ENCODE assay signal across 25 mouse cellular contexts in genomic region chr16:70480494-70480893, GRCm38 (mm10).
DNase-seq lines count a peak whose midpoint lies in the region; ATAC-seq and TF ChIP-seq lines count a peak whose summit lies in the region.
"Had no signal": no experiment of that assay in that cellular context is flagged by ENCODE, and none has a peak within 500 bp of the region (broad histone marks: within the 10 kb centered on the region; RNA-seq: fewer than 3 reads in every experiment).

No protein-coding gene starts in this region.

- DNase-seq in lung, postnatal 14 days = no peak
- peak; percentile 1 for DNase-seq in lung, postnatal 10 days
- DNase-seq in lung, postnatal 0 days (ENCODE audit: low spot score) = no peak
- DNase-seq in midbrain, embryonic 11.5 days (ENCODE audit: low spot score, missing footprints) = peak; percentile 14
- no peak for DNase-seq in adrenal gland, adult 18-20 months (ENCODE audit: low spot score in 2 of 2)
- DNase-seq: adrenal gland, adult 2 months; adrenal gland, postnatal 10 days; adrenal gland, postnatal 25 days; cerebellum, adult 11 months; cerebellum, adult 18-20 months; cerebellum, adult 8-10 months; cerebellum, adult 9-11 months; cerebellum, postnatal 14 days; cerebellum, postnatal 36 days; embryo, embryonic 11 days had no signal

- peak; percentile 69; the same call in 1 of the 2 replicates for ATAC-seq in lung, embryonic 15.5 days (ENCODE audit: borderline replicate concordance, extremely low read depth, low FRiP score, low TSS enrichment)
- no peak for ATAC-seq in lung, postnatal 0 days
- ATAC-seq in midbrain, embryonic 11.5 days (ENCODE audit: low FRiP score) = no peak
- ATAC-seq in midbrain, embryonic 13.5 days = no peak
- ATAC-seq: activated CD4-positive, CD25-positive, alpha-beta regulatory T cell, adult 4 months; forebrain, embryonic 14.5 days; forebrain, embryonic 16.5 days had no signal

- no peak overlapping the region for H3K4me3 ChIP-seq in lung, embryonic 15.5 days
- no peak overlapping the region for H3K4me3 ChIP-seq in lung, postnatal 0 days (ENCODE audit: low read depth, low read length)
- no peak overlapping the region for H3K4me3 ChIP-seq in midbrain, embryonic 11.5 days (ENCODE audit: low read depth, low read length)
- H3K4me3 ChIP-seq in midbrain, embryonic 13.5 days (replicated peaks) = no peak overlapping the region
- H3K4me3 ChIP-seq: embryonic facial prominence, embryonic 13.5 days; embryonic facial prominence, embryonic 15.5 days; erythroblast, embryonic 14.5 days; forebrain, embryonic 10.5 days; forebrain, embryonic 12.5 days had no signal

- WGBS in lung, embryonic 15.5 days = 63% methylated on average over 3 of the region's 3 CpGs
- 70% methylated on average over 3 of the region's 3 CpGs for WGBS in lung, postnatal 0 days
- 90% methylated on average over 3 of the region's 3 CpGs for WGBS in midbrain, embryonic 11.5 days
- 93% methylated on average over 3 of the region's 3 CpGs for WGBS in midbrain, embryonic 13.5 days

- no peaks in the 10 kb centered on the region for H3K4me1 ChIP-seq in lung, embryonic 15.5 days
- H3K4me1 ChIP-seq in lung, postnatal 0 days (ENCODE audit: insufficient read depth, low read depth, low read length) = no peaks in the 10 kb centered on the region
- H3K4me1 ChIP-seq in midbrain, embryonic 11.5 days (ENCODE audit: control insufficient read depth, insufficient read depth, low read length) = no peaks in the 10 kb centered on the region
- no peaks in the 10 kb centered on the region for H3K4me1 ChIP-seq in midbrain, embryonic 13.5 days (replicated peaks)
- H3K4me1 ChIP-seq: embryonic facial prominence, embryonic 13.5 days; embryonic facial prominence, embryonic 15.5 days; forebrain, embryonic 10.5 days; forebrain, embryonic 12.5 days had no signal

- no peaks in the 10 kb centered on the region for H3K27me3 ChIP-seq in lung, embryonic 15.5 days
- no peaks in the 10 kb centered on the region for H3K27me3 ChIP-seq in lung, postnatal 0 days (replicated peaks; ENCODE audit: insufficient read depth, low read length)
- H3K27me3 ChIP-seq in midbrain, embryonic 11.5 days (ENCODE audit: control insufficient read depth, insufficient read depth, low read length) = no peaks in the 10 kb centered on the region
- H3K27me3 ChIP-seq in midbrain, embryonic 13.5 days = no peaks in the 10 kb centered on the region
- H3K27me3 ChIP-seq: embryonic facial prominence, embryonic 13.5 days; embryonic facial prominence, embryonic 15.5 days; forebrain, embryonic 12.5 days had no signal

- TF ChIP-seq CTCF in lung, postnatal 0 days (IDR thresholded peaks at IDR 0.05) = no peak

- H3K36me3 ChIP-seq in lung, embryonic 15.5 days = no peaks in the 10 kb centered on the region
- no peaks in the 10 kb centered on the region for H3K36me3 ChIP-seq in lung, postnatal 0 days (ENCODE audit: insufficient read depth, low read length)
- H3K36me3 ChIP-seq in midbrain, embryonic 11.5 days (ENCODE audit: control insufficient read depth, insufficient read depth, low read length) = no peaks in the 10 kb centered on the region
- H3K36me3 ChIP-seq in midbrain, embryonic 13.5 days = no peaks in the 10 kb centered on the region
- H3K36me3 ChIP-seq: embryonic facial prominence, embryonic 13.5 days; embryonic facial prominence, embryonic 15.5 days; forebrain, embryonic 10.5 days; forebrain, embryonic 12.5 days had no signal

- H3K9ac ChIP-seq in lung, embryonic 15.5 days = no peak overlapping the region
- no peak overlapping the region for H3K9ac ChIP-seq in lung, postnatal 0 days (replicated peaks; ENCODE audit: low read depth)
- H3K9ac ChIP-seq in midbrain, embryonic 11.5 days (ENCODE audit: low read length) = no peak overlapping the region
- no peak overlapping the region for H3K9ac ChIP-seq in midbrain, embryonic 13.5 days (replicated peaks)
- H3K9ac ChIP-seq: embryonic facial prominence, embryonic 13.5 days; embryonic facial prominence, embryonic 15.5 days; forebrain, embryonic 12.5 days had no signal

- TF ChIP-seq EP300 in lung, postnatal 0 days (IDR thresholded peaks at IDR 0.05) = no peak

- 0 out of 2 replicates have a peak overlapping the region, but pooled peaks have one; percentile 2 for H3K27ac ChIP-seq in lung, embryonic 15.5 days
- no peak overlapping the region for H3K27ac ChIP-seq in lung, postnatal 0 days (ENCODE audit: low read length)
- no peak overlapping the region for H3K27ac ChIP-seq in midbrain, embryonic 11.5 days (ENCODE audit: low read depth, low read length)
- H3K27ac ChIP-seq in midbrain, embryonic 13.5 days = no peak overlapping the region
- H3K27ac ChIP-seq: embryonic facial prominence, embryonic 13.5 days; embryonic facial prominence, embryonic 15.5 days; forebrain, embryonic 10.5 days; forebrain, embryonic 12.5 days had no signal

- no peaks in the 10 kb centered on the region for H3K9me3 ChIP-seq in lung, embryonic 15.5 days
- no peaks in the 10 kb centered on the region for H3K9me3 ChIP-seq in lung, postnatal 0 days (ENCODE audit: low read length)
- H3K9me3 ChIP-seq in midbrain, embryonic 11.5 days (ENCODE audit: control insufficient read depth, low read length) = no peaks in the 10 kb centered on the region
- H3K9me3 ChIP-seq in midbrain, embryonic 13.5 days = no peaks in the 10 kb centered on the region
- H3K9me3 ChIP-seq: embryonic facial prominence, embryonic 13.5 days; embryonic facial prominence, embryonic 15.5 days; forebrain, embryonic 10.5 days; forebrain, embryonic 12.5 days had no signal

- no peak overlapping the region for H3K4me2 ChIP-seq in lung, embryonic 15.5 days
- H3K4me2 ChIP-seq in lung, postnatal 0 days (replicated peaks; ENCODE audit: low read depth, low read length) = no peak overlapping the region
- no peak overlapping the region for H3K4me2 ChIP-seq in midbrain, embryonic 11.5 days
- H3K4me2 ChIP-seq in midbrain, embryonic 13.5 days (replicated peaks) = no peak overlapping the region
- H3K4me2 ChIP-seq: embryonic facial prominence, embryonic 13.5 days; embryonic facial prominence, embryonic 15.5 days; forebrain, embryonic 12.5 days had no signal

Comparison
In these comparisons a context has a peak if more than half of its experiments do, and no peak if none do; other contexts are left out.
1. DNase-seq: peak in lung, postnatal 10 days (single experiment) and midbrain, embryonic 11.5 days (single experiment); none in lung, postnatal 14 days (single experiment), lung, postnatal 0 days (single experiment) and adrenal gland, adult 18-20 months (0 of 2).